Mouse (Mus musculus) forebrain, embryonic 11.5 days (tissue): ENCODE data around the gene Fam213a. TPM values are rescaled to one million over a fixed set of nuclear protein-coding genes. Genes with fewer than 3 reads are reported as not detected.

Experiments
- ATAC-seq: fragments of 200-750 bp; cut with Nextera tagmentation; replicated peaks from 2 replicates; pipeline ENCODE4 v1.8.0; 2017; ENCODE audit warnings: moderate TSS enrichment; ENCODE audit not compliant: low FRiP score
- DNase-seq: peaks from one replicate; pipeline ENCODE4 v3.0.0-alpha.2; 2017; ENCODE audit warnings: low spot score
- H3K27ac ChIP-seq: fragments of 300-500 bp; sonication (generic); 2 replicates; pipeline ENCODE4 v1.5.1; 2014; ENCODE audit warnings: low read depth, low read length
- H3K27me3 ChIP-seq: fragments of 300-500 bp; sonication (generic); 2 replicates; pipeline ENCODE4 v1.6.1; 2014; ENCODE audit warnings: mild to moderate bottlenecking, low read length, mixed read lengths; ENCODE audit not compliant: control insufficient read depth, insufficient read depth
- H3K36me3 ChIP-seq: fragments of 300-500 bp; sonication (generic); 2 replicates; pipeline ENCODE4 v1.6.1; 2014; ENCODE audit warnings: mild to moderate bottlenecking, low read length, moderate library complexity, mixed read lengths; ENCODE audit not compliant: control insufficient read depth, insufficient read depth
- H3K4me1 ChIP-seq: fragments of 300-500 bp; sonication (generic); replicated peaks from 2 replicates; pipeline ENCODE4 v1.6.1; 2014; ENCODE audit warnings: low read length, mixed read lengths; ENCODE audit not compliant: control insufficient read depth, insufficient read depth
- H3K4me2 ChIP-seq: fragments of 300-500 bp; sonication (generic); 2 replicates; pipeline ENCODE4 v1.6.1; 2014; ENCODE audit warnings: low read depth, mild to moderate bottlenecking, low read length, moderate library complexity, mixed read lengths; ENCODE audit not compliant: severe bottlenecking
- H3K4me3 ChIP-seq: fragments of 300-500 bp; sonication (generic); 2 replicates; pipeline ENCODE4 v1.5.1; 2014; ENCODE audit warnings: low read depth, low read length
- H3K9ac ChIP-seq: fragments of 300-500 bp; sonication (generic); 2 replicates; pipeline ENCODE4 v1.6.1; 2014; ENCODE audit warnings: low read length
- H3K9me3 ChIP-seq: fragments of 300-500 bp; sonication (generic); 2 replicates; pipeline ENCODE4 v1.6.1; 2016; ENCODE audit warnings: low read length, mixed read lengths; ENCODE audit not compliant: control insufficient read depth
- WGBS: fragments of 180-500 bp; shearing (Covaris S2); extraction: QIAGEN DNeasy Blood & Tissue Kit; methylation state at CpG from one replicate; pipeline ENCODE4 v1.1.7; 2014; 5-methylcytosine and 5-hydroxymethylcytosine counted together
- polyA plus RNA-seq: library from polyadenylated mRNA; unstranded; fragments of >200 nt; fragmentation: Nextera tagmentation; extraction: Ambion mirVana; gene quantifications from 2 replicates; pipeline ENCODE4 v1.2.1, GENCODE M21; 2014

Fam213a gene
- polyA plus RNA-seq, 1 experiment from 2014 or later = 57.9 TPM

GRCm38 (mm10) chr14:40962365-40963290 lies 51.0 kb downstream of the Fam213a start:
- DNase-seq = no peak
- Histone ChIP-seq H3K27me3 (no peaks in the 10 kb centered on the region), H3K4me2 (no peak overlapping the region), H3K9me3 (no peaks in the 10 kb centered on the region), H3K4me1 (peaks cover 43% of the 10 kb centered on the region), H3K9ac (peak overlapping the region; percentile 16; the same call in 1 of the 2 replicates), H3K36me3 (no peaks in the 10 kb centered on the region), H3K4me3 (no peak overlapping the region), H3K27ac (peak overlapping the region; percentile 37; the same call in 1 of the 2 replicates)
- 58% methylated on average over 11 of the region's 11 CpGs for WGBS
- ATAC-seq = no peak

GRCm38 (mm10) chr14:40960237-40960636 lies 53.4 kb downstream of the Fam213a start:
- Histone ChIP-seq H3K4me1 (peaks cover 52% of the 10 kb centered on the region), H3K9me3 (no peaks in the 10 kb centered on the region), H3K27ac (no peak overlapping the region), H3K9ac (no peak overlapping the region), H3K27me3 (no peaks in the 10 kb centered on the region), H3K4me2 (no peak overlapping the region), H3K4me3 (no peak overlapping the region), H3K36me3 (no peaks in the 10 kb centered on the region)
- no peak for DNase-seq
- ATAC-seq = no peak
- 64% methylated on average over 4 of the region's 4 CpGs for WGBS

- Histone ChIP-seq H3K27me3 (no peaks in the 10 kb centered on the region), H3K4me3 (no peak overlapping the region), H3K36me3 (no peaks in the 10 kb centered on the region), H3K4me2 (no peak overlapping the region), H3K27ac (no peak overlapping the region; the same call in 1 of the 2 replicates), H3K9me3 (no peaks in the 10 kb centered on the region), H3K9ac (no peak overlapping the region), H3K4me1 (peaks cover 51% of the 10 kb centered on the region)
- ATAC-seq (no peak), DNase-seq (no peak)
- 44% methylated on average over 3 of the region's 3 CpGs for WGBS
Observed at GRCm38 (mm10) chr14:40959586-40959985, 54.0 kb downstream of the Fam213a start.

GRCm38 (mm10) chr14:40958986-40959381 lies 54.6 kb downstream of the Fam213a start:
- Histone ChIP-seq H3K27me3 (no peaks in the 10 kb centered on the region), H3K9me3 (no peaks in the 10 kb centered on the region), H3K4me2 (no peak overlapping the region), H3K27ac (peak overlapping the region; percentile 98), H3K9ac (no peak overlapping the region), H3K4me3 (no peak overlapping the region), H3K4me1 (peaks cover 51% of the 10 kb centered on the region), H3K36me3 (no peaks in the 10 kb centered on the region)
- 40% methylated on average over 2 of the region's 2 CpGs for WGBS
- ATAC-seq = no peak
- no peak for DNase-seq

GRCm38 (mm10) chr14:40958083-40958985 lies 55.3 kb downstream of the Fam213a start:
- Histone ChIP-seq H3K27me3 (no peaks in the 10 kb centered on the region), H3K4me2 (no peak overlapping the region), H3K36me3 (no peaks in the 10 kb centered on the region), H3K4me3 (no peak overlapping the region), H3K9me3 (no peaks in the 10 kb centered on the region), H3K9ac (no peak overlapping the region), H3K27ac (peak overlapping the region; percentile 98), H3K4me1 (peaks cover 50% of the 10 kb centered on the region)
- 14% methylated on average over 4 of the region's 4 CpGs for WGBS
- ATAC-seq (no peak), DNase-seq (no peak)

GRCm38 (mm10) chr14:40957607-40958006 lies 56.0 kb downstream of the Fam213a start:
- Histone ChIP-seq H3K4me3 (no peak overlapping the region), H3K27me3 (no peaks in the 10 kb centered on the region), H3K4me1 (peaks cover 47% of the 10 kb centered on the region), H3K9me3 (no peaks in the 10 kb centered on the region), H3K4me2 (no peak overlapping the region), H3K36me3 (no peaks in the 10 kb centered on the region), H3K27ac (peak overlapping the region; percentile 98), H3K9ac (no peak overlapping the region)
- DNase-seq = no peak
- 31% methylated on average over 3 of the region's 3 CpGs for WGBS
- no peak for ATAC-seq

- H3K4me2 ChIP-seq = peak overlapping the region; percentile 42
- WGBS = 18% methylated on average over 13 of the region's 13 CpGs
- H3K4me3 ChIP-seq = no peak overlapping the region
Observed at GRCm38 (mm10) chr14:40956252-40957146, 57.1 kb downstream of the Fam213a start.

More at GRCm38 (mm10) chr14:40956252-40957146, 57.1 kb downstream of the Fam213a start:
- H3K9ac ChIP-seq = peak overlapping the region; percentile 65
- no peaks in the 10 kb centered on the region for H3K9me3 ChIP-seq
- H3K36me3 ChIP-seq = no peaks in the 10 kb centered on the region
- peak overlapping the region; percentile 98 for H3K27ac ChIP-seq
- no peaks in the 10 kb centered on the region for H3K27me3 ChIP-seq
- peaks cover 42% of the 10 kb centered on the region for H3K4me1 ChIP-seq
- ATAC-seq (peak; percentile 94), DNase-seq (peak; percentile 89)
